Mouse (Mus musculus) R1 (cell line): ENCODE results near the gene Nt5c2.

Source experiments
- DNase-seq: peaks from one replicate; pipeline ENCODE4 v3.0.0-alpha.2; 2018; ENCODE audit warnings: low read depth, low spot score

Gene Nt5c2

GRCm38 (mm10) chr19:46848381-46849268 is 166.3 kb downstream of the Nt5c2 start:
- peak; percentile 83 for DNase-seq

GRCm38 (mm10) chr19:46846459-46846858 is 168.5 kb downstream of the Nt5c2 start:
- DNase-seq: no peak

GRCm38 (mm10) chr19:46846056-46846455 is 168.9 kb downstream of the Nt5c2 start:
- no peak for DNase-seq

- no peak for DNase-seq
These were observed 171.9 kb downstream of the Nt5c2 start for GRCm38 (mm10) chr19:46843030-46843429.

- no peak for DNase-seq
These were observed 173.9 kb downstream of the Nt5c2 start for GRCm38 (mm10) chr19:46841016-46841415.

- DNase-seq: peak; percentile 67
These were observed 177.5 kb downstream of the Nt5c2 start for GRCm38 (mm10) chr19:46837290-46838079.

- DNase-seq: peak; percentile 99
These were observed 178.9 kb downstream of the Nt5c2 start for GRCm38 (mm10) chr19:46836085-46836484.

GRCm38 (mm10) chr19:46835339-46835738 is 179.6 kb downstream of the Nt5c2 start:
- peak; percentile 90 for DNase-seq

GRCm38 (mm10) chr19:46834301-46834700 is 180.7 kb downstream of the Nt5c2 start:
- peak; percentile 41 for DNase-seq
